Mouse (Mus musculus) 3T3-L1 (cell line): ENCODE measurements around the gene Vps51.
A peak's percentile ranks its signal among the peaks of the same experiment; 100 is the strongest.

Experiments
- DNase-seq: peaks from one replicate; pipeline ENCODE4 v3.0.0-alpha.2; 2015; ENCODE audit warnings: low read depth, low spot score

Vps51 gene

DNA sequence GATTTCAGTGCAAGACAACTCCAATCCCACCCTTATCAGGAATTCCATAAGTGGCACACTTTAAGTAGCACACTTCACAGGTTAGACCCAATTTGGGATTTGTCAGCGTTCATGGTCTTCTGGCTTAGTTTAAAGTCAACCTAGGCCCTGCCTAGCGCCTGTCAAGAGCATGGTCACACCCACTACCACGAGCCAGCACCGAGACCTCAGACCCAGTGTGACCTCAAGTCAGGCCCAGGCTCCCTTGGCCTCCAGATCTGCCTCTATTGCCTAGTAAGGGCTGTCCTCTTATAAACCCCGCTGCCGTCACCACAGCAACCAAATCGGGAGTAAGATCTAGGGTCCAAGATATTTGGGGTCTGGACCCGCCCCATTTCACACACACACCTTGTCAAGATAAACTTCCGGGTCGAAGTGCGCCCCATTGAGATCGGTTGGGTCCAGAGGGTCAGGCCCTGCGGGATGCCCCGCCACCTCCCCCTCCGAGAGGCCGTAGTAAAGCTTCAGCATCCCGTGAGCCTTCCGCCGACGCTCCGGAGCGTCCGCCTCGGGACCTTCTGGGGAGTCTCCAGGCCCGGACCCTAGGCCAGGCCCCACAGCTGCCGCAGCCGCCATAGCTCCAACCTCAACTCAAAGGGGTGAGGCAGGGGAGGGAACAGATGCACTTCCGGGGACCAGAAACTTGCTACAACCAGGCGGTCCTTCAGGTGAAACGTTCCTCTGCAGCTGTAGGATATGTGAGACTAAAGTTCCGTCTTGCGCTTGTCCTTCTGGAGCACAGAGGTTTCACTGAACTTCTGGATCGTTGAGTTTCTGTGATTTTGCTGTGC lies at the start of gene Vps51:
Vps51 (minus strand) TSS at position 668 of the 830 bp plus-strand sequence.
- peak; percentile 98 for DNase-seq

DNA sequence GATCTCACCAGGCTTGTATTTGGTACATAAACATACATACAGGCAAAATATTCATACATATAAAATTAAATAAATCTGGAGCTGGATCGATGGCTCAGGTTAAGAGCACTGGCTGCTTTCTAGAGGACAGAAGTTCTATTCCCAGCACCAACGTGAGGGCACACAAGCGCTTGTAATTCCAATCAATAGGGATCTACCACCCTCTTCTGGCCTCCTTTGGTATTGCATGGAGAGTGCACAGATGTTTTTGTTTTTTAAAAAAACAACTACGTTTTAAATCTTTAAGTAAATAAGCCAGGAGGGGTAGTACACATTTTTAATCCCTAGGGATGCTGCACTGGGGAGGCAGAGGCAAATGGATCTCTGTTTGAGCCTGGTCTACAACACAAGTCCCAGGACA lies 49.3 kb upstream of the Vps51 start:
- DNase-seq: peak; percentile 85

DNA sequence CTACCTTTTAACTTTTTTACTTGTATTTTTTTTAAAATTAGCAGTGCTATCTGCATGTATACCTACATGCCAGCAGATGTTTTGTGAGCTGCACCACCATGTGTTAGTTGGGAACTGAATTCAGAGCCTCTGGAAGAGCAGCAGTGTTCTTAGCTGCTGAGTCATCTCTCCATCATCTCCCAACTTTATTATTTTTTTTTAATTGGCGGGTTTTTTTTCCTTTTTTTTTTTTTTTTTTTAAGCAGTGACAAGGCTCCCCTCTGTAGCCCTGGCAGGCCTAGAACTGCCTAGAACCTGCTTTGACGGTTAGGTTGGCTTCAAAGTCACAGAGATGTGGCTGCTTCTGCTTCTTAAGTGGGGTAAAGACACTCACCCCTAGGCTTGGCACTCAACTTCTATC lies 47.9 kb upstream of the Vps51 start:
- DNase-seq: peak; percentile 63

DNA sequence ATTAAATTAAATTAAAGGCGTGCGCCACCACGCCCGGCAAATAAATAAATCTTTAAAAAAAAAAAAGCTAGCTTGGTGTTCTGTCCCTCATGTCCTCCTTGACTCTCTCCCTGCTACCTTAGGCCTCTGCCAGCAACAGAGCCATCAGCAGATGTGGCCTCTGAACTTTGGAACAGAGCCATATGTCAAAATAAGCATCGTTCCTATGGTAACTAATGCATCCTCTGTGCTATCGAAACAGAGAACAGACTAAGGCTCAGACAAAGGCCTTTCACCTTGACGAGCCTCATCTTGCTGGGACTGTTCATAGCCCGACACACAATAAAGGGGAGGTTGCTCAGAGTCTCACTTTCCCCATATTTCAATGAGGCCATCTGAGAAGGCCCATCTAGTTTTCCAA lies 46.3 kb upstream of the Vps51 start:
- DNase-seq: peak; percentile 43

DNA sequence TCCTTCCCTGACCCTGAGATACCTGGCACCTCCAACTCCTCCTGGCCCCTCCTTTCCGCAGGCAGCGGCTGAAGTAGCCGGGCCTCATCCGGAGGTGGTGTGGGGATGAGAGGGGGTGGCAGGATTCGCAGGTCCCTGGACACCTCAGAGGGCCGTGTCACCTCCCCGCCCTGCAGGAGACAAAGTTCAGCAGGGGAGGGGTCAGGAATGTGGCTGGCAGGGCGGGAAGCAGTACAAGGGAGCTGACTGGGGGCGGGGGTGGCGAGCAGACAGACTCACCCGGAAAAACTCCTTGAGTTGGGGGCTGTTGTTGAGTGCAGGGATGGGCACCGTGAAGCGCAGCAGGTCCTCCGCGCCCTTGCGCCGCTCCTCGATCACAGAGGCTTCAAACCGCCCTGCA lies 44.7 kb upstream of the Vps51 start:
- no peak for DNase-seq

DNA sequence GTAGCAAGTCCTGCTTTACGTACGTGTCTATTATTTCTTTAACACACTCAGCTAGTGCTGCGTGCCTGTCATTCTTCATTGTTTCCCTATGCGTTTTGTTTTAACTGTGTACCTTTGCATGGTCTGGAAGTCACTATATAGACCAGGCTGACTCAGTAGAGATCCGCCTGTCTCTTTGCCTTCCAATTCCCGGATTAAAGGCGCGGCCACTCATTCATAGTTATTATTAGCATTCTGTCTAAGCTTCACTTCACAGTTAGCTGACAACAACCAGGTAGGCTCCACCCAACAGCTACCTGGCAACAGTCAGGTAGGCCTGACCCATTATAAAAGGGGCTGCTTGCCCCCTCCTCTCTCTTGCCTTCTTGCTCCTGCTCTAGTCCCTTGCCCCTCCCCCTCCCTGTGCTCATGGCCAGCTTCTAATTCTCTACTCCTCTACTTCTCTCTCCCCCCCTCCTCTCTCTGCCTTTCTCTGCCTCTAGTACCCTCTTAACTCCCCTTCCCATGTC lies 41.7 kb upstream of the Vps51 start:
- DNase-seq: no peak

DNA sequence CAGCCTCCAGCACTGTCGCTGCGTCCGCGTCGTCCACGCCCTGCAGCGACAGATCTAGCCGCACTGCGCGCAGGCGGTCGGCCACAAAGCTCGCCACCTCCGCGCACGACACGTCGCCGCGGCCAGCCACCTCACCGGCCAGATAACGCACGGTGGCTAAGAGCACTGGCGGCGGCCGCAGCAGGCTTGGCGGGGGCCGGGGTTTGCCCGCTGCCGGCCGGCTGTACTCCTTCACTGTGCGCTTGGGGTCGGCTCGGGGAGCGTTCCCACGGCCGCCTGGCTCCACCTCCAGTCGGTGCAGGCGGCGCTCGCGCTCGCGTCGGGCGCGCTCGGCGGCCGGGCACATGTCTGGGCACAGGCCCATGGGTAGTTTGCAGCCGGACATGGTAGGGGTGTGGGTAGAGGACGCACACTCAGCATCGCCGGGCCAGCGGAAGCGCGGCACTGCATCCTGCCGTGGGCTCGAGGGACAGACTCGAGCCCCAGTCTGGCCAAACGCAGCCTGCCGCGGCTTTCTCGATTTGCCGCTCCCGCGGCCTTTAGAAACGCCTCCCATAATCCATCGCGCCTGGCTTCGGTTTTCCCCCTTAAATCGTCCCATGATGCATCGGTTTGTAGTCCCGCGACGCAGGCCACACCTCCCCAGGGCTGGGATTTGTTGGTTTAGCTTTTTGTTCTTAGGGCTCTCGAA lies 41.1 kb upstream of the Vps51 start, which contains the start of gene Sac3d1:
Sac3d1 (minus strand) TSS at position 665 of the 691 bp plus-strand sequence.
- peak; percentile 98 for DNase-seq

DNA sequence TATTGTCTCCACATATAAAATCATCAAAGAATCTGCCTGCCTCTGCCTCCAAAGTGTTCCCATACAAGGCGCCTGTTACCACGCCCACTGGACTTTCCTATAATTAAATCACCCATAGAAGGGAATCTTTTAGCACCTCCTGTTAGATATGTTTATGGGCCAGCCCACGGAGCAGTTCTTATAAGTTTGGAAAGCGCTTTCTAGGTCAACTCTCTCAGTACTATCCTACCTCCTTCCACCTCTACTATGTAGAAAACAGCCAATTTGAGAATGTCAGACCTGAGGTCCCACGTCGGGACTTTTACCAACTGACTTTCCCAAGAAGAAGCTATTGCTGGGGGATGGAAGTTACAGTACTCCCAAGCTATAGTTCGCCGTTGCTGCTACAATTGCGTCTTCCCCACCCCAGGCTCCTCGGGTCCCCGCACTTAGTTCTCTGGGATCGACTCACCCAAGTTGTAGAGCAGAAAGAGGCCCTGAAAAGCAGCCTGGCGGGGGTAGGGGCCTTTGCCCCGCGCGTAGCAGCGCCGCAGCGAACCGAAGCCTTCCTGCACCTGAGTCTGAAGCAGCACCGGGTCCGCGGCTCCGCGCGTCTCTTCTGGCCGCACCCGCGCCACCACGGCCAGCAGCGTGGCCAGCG lies 40.4 kb upstream of the Vps51 start:
- peak; percentile 53 for DNase-seq

DNA sequence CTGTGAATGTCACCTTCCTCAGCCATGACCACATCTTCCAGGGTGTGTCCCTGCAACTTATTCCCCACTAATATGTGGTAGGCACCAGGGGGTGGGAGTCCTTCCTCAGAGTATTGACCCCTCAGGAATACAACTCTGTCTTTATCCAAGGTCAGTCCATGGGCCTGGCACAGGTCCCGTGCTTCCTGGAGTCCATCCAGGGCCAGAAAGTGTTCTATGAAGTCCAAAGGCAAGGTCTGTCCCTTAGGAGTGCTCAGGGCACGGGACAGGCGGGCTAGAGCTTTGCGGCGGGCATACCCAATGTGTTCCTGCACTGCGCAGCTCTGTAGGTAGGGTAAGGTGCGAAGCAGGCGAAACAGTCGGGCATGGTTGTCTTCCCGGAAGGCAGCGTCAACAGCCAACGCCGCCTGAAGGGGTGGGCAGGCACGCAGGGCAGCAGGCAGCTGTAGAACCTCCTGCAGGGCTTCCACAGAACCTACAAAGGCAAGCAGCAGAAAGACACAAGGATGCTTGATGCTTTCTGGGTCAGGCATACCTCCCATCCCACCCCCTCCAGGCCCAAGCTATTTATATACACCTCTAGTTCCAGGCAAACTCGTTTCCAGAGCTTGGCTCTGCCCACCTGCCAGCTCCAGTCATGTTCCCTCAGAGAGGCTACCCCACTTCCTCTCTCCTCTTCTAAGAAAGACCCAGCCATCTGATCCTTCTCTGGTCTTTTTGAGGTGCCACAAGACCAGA lies 39.3 kb upstream of the Vps51 start:
- DNase-seq: no peak

DNA sequence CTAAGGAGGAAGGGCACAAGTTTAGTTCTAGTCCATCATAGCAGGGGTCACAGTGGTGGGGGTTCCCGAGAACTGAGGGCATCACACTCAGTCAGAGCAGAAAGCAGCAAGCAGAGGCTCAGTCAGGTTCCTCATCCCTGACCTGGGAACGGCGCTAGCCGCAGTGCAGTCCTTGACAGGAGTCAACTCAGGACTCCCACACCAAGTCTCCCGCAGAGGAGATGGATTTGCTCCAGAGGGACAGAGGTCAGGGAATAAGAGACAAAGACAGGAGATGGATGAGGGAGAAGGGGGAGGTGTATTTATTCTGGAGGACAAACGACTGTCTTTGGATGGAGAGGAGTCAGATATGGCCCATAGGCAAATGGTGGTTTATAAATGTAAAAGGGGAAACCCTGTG lies 36.1 kb upstream of the Vps51 start:
- DNase-seq: no peak

DNA sequence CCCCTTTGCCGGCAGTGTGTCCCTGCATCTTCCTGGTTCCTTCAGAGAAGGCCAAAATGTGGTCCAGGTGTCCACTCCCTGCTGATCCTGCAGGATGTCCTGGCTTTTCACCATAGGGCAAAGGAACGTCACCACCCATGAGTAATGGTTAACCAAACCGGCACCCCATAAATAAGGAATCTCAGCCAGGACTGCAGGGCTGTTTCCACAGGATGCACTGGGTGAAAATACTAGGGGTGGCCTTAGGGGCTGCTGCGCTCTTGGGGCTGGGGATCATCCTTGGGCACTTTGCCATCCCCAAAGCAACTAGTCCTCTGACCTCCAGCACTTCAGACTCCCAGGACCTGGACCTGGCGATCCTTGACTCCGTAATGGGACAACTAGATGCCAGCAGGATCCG lies 28.6 kb upstream of the Vps51 start, which contains the start of gene Naaladl1:
Naaladl1 (plus strand) TSS at position 197 of the 400 bp plus-strand sequence.
- DNase-seq: no peak

DNA sequence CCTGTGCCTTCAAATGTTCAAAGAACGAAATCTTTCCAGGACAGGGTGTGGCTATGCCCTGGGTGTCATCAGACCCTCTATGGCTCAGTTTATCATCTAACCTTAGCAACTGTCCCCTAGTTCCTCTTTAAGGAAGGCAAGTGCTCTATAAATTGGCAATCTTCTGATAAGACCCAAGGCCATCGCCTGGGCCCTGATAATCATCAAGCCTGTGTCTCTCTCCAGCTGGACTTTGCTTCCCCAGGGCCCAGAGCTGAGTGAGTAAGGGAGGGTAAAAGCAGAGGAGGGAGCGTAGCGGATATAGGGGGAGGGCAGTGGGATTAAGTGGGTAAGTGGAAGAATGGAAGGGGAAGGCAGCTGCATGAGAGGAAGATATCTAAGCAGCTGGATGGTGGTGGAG lies 27.4 kb upstream of the Vps51 start:
- no peak for DNase-seq

DNA sequence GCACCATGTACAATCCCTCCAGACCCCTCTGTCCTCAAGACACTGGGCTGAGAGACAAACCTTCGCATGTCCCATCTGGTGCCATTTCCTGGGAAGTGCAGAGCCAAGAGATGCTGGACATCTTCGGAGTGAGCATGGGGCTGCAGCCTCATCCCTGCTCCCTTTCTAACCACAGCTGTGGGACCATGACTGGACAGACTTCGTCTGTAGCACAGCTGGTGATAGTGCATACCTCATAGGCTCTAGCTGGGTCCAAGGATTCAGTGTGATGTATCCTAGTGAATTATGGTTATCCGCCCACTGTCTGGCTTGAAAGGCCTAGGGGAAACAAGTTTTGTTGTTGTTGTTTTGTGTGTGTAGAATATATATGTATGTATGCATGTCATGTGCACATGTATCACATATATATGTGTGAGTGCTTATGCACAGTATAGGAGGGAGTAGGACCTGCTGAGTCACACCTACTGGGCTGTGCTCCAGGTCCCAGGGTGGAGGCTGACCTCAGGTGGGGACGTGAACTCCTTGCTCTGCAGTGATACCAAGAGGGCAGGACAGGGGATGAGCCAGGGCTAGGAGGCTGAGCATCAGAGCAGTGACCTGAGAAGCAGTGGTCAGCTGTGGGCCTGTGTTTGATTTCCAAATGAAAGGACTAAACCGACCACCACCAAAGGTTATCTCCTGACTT lies 25.3 kb upstream of the Vps51 start:
- no peak for DNase-seq

DNA sequence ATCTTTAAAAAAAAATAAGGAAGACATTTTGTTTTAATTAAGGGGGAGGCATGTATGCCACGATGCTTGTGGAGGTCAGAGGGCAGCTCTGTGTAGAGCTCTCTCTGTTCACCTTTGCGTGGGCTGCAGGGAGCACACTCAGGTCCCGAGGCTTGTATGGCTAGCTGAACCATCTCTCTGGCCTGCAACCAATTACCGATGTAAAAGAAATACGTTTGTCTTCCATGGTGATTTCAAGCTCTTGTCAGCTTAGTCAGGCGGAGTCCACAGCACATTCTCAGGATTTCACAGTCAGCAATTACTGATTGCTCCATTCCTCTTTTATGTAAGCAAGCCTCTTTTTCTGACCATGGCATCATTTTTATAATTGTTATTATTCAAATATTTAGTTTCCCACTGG lies 24.2 kb upstream of the Vps51 start:
- no peak for DNase-seq

DNA sequence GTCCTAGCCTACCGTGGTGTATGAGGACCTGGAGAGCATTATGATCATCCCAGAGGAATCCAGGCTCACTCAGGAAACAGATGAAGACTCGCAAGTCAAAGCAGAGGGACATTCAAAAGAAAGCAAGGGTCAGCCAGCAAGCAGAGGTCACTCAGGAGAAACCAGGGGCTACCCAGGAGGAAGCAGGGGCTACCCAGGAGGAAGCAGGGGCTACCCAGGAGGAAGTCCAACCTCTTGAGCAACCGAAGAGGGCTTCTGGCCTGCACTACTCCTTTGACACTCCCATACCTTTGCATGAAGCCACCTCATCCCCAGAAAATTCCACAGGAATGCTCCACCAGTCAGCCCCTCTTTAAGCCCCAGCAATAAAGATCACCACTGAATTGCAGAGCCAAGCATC lies 20.8 kb upstream of the Vps51 start:
- DNase-seq: no peak

DNA sequence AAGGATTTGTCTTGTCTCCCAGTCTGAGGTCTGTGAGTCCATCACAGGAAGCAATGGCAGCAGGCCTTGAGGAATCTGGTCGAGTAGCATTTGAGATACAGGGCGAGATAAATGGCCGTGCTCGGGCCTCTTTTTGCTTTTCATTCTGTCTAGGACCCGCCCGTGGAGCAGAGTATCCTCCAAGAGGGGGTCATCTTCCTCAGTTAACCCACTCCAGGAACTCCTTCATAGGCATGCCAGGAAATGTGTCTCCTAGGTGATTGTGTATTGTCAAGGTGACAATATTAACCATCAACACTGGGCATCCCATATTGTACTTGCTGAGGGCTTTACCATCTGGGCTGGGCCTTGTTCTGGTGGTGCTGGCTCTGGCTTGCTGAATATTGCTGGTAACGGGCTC lies 17.1 kb upstream of the Vps51 start, which contains the start of gene AC131692.1:
AC131692.1 (plus strand) TSS at position 301 of the 400 bp plus-strand sequence.
- DNase-seq: no peak

DNA sequence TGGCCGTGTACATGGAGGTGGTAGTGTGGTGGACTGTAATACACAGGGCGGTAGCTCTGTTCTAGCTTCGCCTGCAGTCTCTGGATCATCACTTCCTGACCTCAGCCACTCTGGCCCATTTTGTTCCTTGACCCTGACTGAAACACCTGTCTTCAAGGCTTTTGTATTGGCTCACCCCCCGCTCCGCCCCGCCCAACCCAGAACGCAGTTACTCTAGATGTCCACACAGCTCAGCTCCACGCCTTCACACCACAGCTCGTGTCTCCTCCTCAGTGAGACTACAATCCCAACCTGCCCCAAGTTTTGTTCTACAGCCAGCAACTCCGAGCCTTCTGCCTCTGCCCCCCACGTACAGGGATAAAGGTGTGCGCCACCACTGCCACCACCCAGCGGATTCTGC lies 11.8 kb upstream of the Vps51 start:
- DNase-seq: no peak

DNA sequence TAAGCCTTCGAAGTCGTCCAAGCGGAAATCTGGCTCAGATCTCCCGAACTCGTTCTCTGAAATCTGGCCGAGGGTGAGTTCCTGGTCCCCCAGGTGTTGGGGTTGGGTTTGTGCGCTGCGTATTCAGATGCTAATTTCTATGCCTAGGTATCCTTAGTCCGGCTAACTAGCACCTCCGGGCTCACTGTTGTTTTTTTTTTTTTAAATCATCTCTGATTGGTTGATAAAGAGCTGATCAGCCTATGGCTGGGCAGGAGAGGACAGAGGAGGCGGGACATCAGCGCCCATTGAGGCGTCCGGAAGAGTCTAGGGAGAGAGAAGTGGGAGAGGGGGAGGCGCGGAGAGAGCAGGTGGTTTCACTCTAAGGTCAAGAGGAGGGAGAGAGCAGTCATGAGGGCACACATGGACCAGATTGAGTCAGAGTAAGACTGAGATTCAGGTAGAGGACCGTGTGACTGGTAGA lies 8.4 kb upstream of the Vps51 start:
- DNase-seq: peak; percentile 92

DNA sequence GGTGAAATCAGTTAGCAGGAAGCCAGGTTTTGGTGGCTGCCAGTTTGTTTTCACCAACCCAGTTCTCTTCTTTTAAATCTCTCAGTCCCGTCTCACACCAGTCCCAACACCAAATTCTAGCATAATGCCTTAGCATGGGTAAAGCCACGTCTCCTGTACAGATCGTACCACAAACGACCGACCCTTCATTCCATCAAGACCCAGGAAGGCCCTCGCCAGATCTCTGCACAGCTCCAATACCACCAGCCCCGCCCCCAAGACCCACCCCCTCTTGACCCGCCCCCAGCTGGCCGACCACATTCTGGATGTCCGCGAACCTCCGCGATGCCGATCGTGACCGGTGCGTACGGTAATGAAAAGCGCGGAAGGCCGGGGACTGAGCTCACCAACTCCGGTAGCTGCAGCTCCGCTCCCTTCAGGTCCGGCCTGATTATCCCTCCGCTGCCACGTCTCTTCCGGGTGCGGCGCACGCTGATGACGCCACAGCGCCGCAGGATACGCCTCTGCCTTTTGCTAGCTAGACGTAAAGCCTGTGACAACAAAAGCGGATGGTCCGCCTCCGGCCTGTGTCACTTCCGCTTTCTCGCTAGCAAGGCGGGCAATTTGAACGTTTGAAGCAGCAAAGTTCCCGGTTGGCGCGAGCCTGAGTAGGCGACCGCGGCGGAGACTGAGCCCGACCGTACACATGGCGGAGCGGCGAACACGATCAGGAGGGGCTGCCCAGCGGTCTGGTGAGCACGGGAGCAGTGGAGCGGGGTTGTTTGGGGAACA lies 7.6 kb upstream of the Vps51 start, which contains the start of the genes Zfpl1 and Cdca5:
Zfpl1 (minus strand) TSS at position 479 of the 771 bp plus-strand sequence.
Cdca5 (plus strand) TSS at position 506 of the 771 bp plus-strand sequence.
- DNase-seq: peak; percentile 99

DNA sequence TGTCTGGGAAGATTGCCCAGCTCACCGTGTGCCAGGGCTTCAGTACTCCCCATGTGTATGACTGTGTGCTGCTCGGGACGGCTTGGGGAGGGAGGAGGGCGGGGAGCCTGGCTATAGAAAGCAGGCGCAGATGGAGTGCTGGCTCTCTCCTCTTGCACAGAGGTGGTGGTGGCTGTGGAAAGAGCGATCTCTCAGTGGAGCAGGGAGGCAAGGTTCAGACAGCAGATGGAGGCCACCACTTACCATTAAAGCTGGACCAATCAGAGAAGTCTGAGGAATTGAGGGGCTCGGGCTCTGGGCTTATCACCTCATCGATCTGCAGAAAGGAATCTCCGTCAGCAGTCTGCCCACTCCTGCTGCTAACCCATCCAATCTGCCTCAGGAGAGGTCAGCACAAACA lies 5.1 kb upstream of the Vps51 start, which contains the start of gene Gm28374:
Gm28374 (minus strand) TSS at position 101 of the 400 bp plus-strand sequence.
- no peak for DNase-seq
